Mouse (Mus musculus) limb, embryonic 11.5 days (tissue): Measurements from ENCODE around the gene Gas6. TPM values are rescaled to one million over a fixed set of nuclear protein-coding genes. Genes with fewer than 3 reads are reported as not detected.

Source experiments
- ATAC-seq: fragments of 200-750 bp; cut with Nextera tagmentation; 2 replicates; pipeline ENCODE4 v1.8.0; 2017; ENCODE audit warnings: low read depth; ENCODE audit not compliant: insufficient number of reproducible peaks, low FRiP score, low TSS enrichment
- DNase-seq: peaks from one replicate; pipeline ENCODE4 v3.0.0-alpha.2; 2015; ENCODE audit warnings: low spot score
- H3K27ac ChIP-seq: fragments of 300-500 bp; sonication (generic); replicated peaks from 2 replicates; pipeline ENCODE4 v1.5.1; 2014; ENCODE audit warnings: low read depth, mild to moderate bottlenecking, low read length
- H3K27me3 ChIP-seq: fragments of 300-500 bp; sonication (generic); 2 replicates; pipeline ENCODE4 v1.6.1; 2014; ENCODE audit warnings: mild to moderate bottlenecking, low read length, mixed read lengths; ENCODE audit not compliant: control insufficient read depth, insufficient read depth
- H3K36me3 ChIP-seq: fragments of 300-500 bp; sonication (generic); 2 replicates; pipeline ENCODE4 v1.6.1; 2014; ENCODE audit warnings: mild to moderate bottlenecking, low read length, moderate library complexity, mixed read lengths; ENCODE audit not compliant: control insufficient read depth, insufficient read depth
- H3K4me1 ChIP-seq: fragments of 300-500 bp; sonication (generic); 2 replicates; pipeline ENCODE4 v1.6.1; 2014; ENCODE audit warnings: low read length, mixed read lengths; ENCODE audit not compliant: control insufficient read depth, insufficient read depth
- H3K4me2 ChIP-seq: fragments of 300-500 bp; sonication (generic); 2 replicates; pipeline ENCODE4 v1.6.1; 2014; ENCODE audit warnings: low read depth, mild to moderate bottlenecking, moderate library complexity; ENCODE audit not compliant: severe bottlenecking
- H3K4me3 ChIP-seq: fragments of 300-500 bp; sonication (generic); 2 replicates; pipeline ENCODE4 v1.5.1; 2014; ENCODE audit warnings: low read depth, low read length
- H3K9ac ChIP-seq: fragments of 300-500 bp; sonication (generic); 2 replicates; pipeline ENCODE4 v1.6.1; 2014; ENCODE audit warnings: mild to moderate bottlenecking, low read length
- H3K9me3 ChIP-seq: fragments of 300-500 bp; sonication (generic); 2 replicates; pipeline ENCODE4 v1.6.1; 2016; ENCODE audit warnings: low read length; ENCODE audit not compliant: control insufficient read depth
- WGBS: fragments of 180-500 bp; shearing (Covaris S2); extraction: QIAGEN DNeasy Blood & Tissue Kit; methylation state at CpG from one replicate; pipeline ENCODE4 v1.1.7; 2014; 5-methylcytosine and 5-hydroxymethylcytosine counted together
- polyA plus RNA-seq: library from polyadenylated mRNA; unstranded; fragments of >200 nt; fragmentation: Nextera tagmentation; extraction: Ambion mirVana; gene quantifications from 2 replicates; pipeline ENCODE4 v1.2.1, GENCODE M21; 2014

Gene Gas6
- polyA plus RNA-seq, 1 experiment from 2014 or later, result 3.2 TPM

GRCm38 (mm10) chr8:13420970-13421369 is 73.3 kb downstream of the Gas6 start:
- ATAC-seq, result no peak

DNA sequence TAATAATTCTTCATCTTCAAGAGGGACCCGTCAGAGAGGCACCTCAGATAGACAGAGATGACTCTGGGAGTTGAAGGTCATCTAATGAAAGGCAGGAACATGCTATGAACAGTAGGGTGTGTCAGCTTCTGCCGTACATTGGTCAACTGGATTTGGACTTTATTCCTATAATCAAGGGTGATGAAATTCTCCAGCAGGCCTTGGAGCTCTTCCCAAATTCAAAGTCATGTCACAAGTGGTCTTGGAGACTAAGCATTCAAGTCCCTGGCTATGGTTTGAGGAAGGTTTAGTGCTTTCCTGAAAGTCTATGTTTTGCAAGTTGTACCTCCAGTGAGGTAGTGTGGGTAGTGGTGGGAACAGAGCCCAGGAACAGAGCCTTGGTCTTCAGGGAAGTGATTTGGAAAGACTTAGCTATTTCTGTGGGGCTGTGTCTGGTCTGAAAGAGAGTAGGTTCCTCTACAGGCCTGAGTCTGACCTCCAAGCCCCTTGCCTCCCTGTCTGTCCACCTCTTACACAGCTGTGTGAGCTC is 75.1 kb downstream of the Gas6 start:
- Histone ChIP-seq H3K9me3 (no peaks in the 10 kb centered on the region), H3K4me2 (no peak overlapping the region), H3K27me3 (no peaks in the 10 kb centered on the region), H3K4me3 (no peak overlapping the region), H3K27ac (no peak overlapping the region), H3K9ac (no peak overlapping the region), H3K36me3 (no peaks in the 10 kb centered on the region), H3K4me1 (no peaks in the 10 kb centered on the region)
- WGBS, result 78% methylated on average over 2 of the region's 2 CpGs
- ATAC-seq (no peak), DNase-seq (no peak)

More at GRCm38 (mm10) chr8:13420970-13421369, 73.3 kb downstream of the Gas6 start:
- DNase-seq, result no peak
- Histone ChIP-seq H3K9ac (no peak overlapping the region), H3K36me3 (no peaks in the 10 kb centered on the region), H3K27me3 (no peaks in the 10 kb centered on the region), H3K27ac (no peak overlapping the region), H3K4me3 (no peak overlapping the region), H3K9me3 (no peaks in the 10 kb centered on the region), H3K4me2 (no peak overlapping the region), H3K4me1 (no peaks in the 10 kb centered on the region)
- WGBS, result 92% methylated on average over 6 of the region's 6 CpGs

DNA sequence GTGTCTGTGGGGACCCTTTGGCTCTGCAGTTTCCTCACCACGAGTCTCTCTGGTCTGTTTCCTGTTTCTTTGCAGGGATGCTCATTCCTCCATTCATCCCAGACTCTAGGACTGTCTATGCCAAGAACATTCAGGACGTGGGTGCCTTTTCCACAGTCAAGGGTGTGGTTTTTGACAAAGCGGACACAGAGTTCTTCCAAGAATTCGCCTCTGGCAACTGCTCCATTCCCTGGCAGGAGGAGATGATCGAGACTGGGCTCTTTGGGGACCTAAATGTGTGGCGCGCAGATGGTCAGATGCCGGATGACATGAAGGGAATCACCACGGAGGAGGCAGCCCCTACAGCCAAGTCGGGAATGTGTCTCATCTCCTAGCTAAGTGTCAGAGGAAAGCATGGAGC is 78.4 kb downstream of the Gas6 start:
- Histone ChIP-seq H3K27me3 (no peaks in the 10 kb centered on the region), H3K4me2 (no peak overlapping the region), H3K36me3 (no peaks in the 10 kb centered on the region), H3K9ac (no peak overlapping the region), H3K27ac (no peak overlapping the region), H3K4me3 (no peak overlapping the region), H3K4me1 (no peaks in the 10 kb centered on the region), H3K9me3 (no peaks in the 10 kb centered on the region)
- no peak for DNase-seq
- ATAC-seq, result no peak
- WGBS, result 77% methylated on average over 10 of the region's 10 CpGs

Other genes with a start within 250 kb of the Gas6 start
- gene Adprhl1, start 240.3 kb downstream of the Gas6 start, polyA plus RNA-seq, result not detected in 2 replicates
- 26.9 and 28.7 TPM in 2 replicates for gene Dcun1d2, start 206.4 kb downstream of the Gas6 start, polyA plus RNA-seq
- gene Tmco3, start 206.3 kb downstream of the Gas6 start, polyA plus RNA-seq, result 35.9 and 38.6 TPM in 2 replicates
- 196 and 199 TPM in 2 replicates for gene Tfdp1, start 155.7 kb downstream of the Gas6 start, polyA plus RNA-seq
- gene Atp4b, start 97.7 kb downstream of the Gas6 start, polyA plus RNA-seq, result not detected in 2 replicates
- gene Grk1, start 89.4 kb downstream of the Gas6 start, polyA plus RNA-seq, result 0.03 TPM in 1 of 2 replicates, not detected in the other
- gene Tmem255b, start 59.3 kb downstream of the Gas6 start, polyA plus RNA-seq, result 0.58 TPM in 1 of 2 replicates, not detected in the other
- not detected in 2 replicates for gene 1700029H14Rik, start 68.0 kb upstream of the Gas6 start, polyA plus RNA-seq
- 16.6 and 19.8 TPM in 2 replicates for gene Rasa3, start 183.1 kb upstream of the Gas6 start, polyA plus RNA-seq
- gene Cfap97d2, start 211.4 kb upstream of the Gas6 start, polyA plus RNA-seq, result 0.14 TPM in 1 of 2 replicates, not detected in the other